Mouse (Mus musculus): ENCODE results near the gene Pofut2.

Pofut2 gene

GRCm38 (mm10) chr10:77231861-77232755, 26.9 kb upstream of the Pofut2 start:
- no peak for DNase-seq

- no peak for DNase-seq
Observed at GRCm38 (mm10) chr10:77233230-77233629, 25.8 kb upstream of the Pofut2 start.

GRCm38 (mm10) chr10:77234991-77235616, 23.9 kb upstream of the Pofut2 start:
- no peak for DNase-seq

GRCm38 (mm10) chr10:77237795-77238580, 21.0 kb upstream of the Pofut2 start:
- no peak for DNase-seq

- DNase-seq, result no peak
Observed at GRCm38 (mm10) chr10:77240764-77241163, 18.3 kb upstream of the Pofut2 start.

- no peak for DNase-seq
Observed at GRCm38 (mm10) chr10:77242396-77242795, 16.6 kb upstream of the Pofut2 start.

- DNase-seq, result no peak
Observed at GRCm38 (mm10) chr10:77242871-77243270, 16.1 kb upstream of the Pofut2 start.

GRCm38 (mm10) chr10:77243572-77244161, 15.4 kb upstream of the Pofut2 start:
- DNase-seq, result no peak

GRCm38 (mm10) chr10:77244777-77245176, 14.2 kb upstream of the Pofut2 start:
- no peak for DNase-seq

- DNase-seq, result no peak
Observed at GRCm38 (mm10) chr10:77247048-77247447, 12.0 kb upstream of the Pofut2 start.

- no peak for DNase-seq
Observed at GRCm38 (mm10) chr10:77247707-77248106, 11.3 kb upstream of the Pofut2 start.

GRCm38 (mm10) chr10:77251223-77251783, 7.7 kb upstream of the Pofut2 start:
- no peak for DNase-seq

- no peak for DNase-seq
Observed at GRCm38 (mm10) chr10:77251784-77252539, 7.1 kb upstream of the Pofut2 start.

GRCm38 (mm10) chr10:77252790-77253189, 6.2 kb upstream of the Pofut2 start:
- peak; percentile 64 for DNase-seq

GRCm38 (mm10) chr10:77255231-77255630, 3.8 kb upstream of the Pofut2 start:
- no peak for DNase-seq

- DNase-seq, result no peak
Observed at GRCm38 (mm10) chr10:77255676-77256075, 3.3 kb upstream of the Pofut2 start.

- no peak for DNase-seq
Observed at GRCm38 (mm10) chr10:77258041-77258590, 902 bp upstream of the Pofut2 start.

GRCm38 (mm10) chr10:77260166-77260875, 1.3 kb downstream of the Pofut2 start:
- no peak for DNase-seq

GRCm38 (mm10) chr10:77266281-77266680, 7.3 kb downstream of the Pofut2 start:
- DNase-seq, result no peak

GRCm38 (mm10) chr10:77267027-77267426, 8.0 kb downstream of the Pofut2 start:
- DNase-seq, result no peak

- no peak for DNase-seq
Observed at GRCm38 (mm10) chr10:77269129-77269528, 10.1 kb downstream of the Pofut2 start.

Measured in thymus, postnatal 25 days (tissue).